Mouse (Mus musculus) brain, embryonic 14.5 days (tissue): Measurements from ENCODE around the gene Kcnj5.

Source experiments
- CTCF ChIP-seq: fragments of 200-500 bp; IDR thresholded peaks from 2 replicates; pipeline ENCODE4 v1.5.1; 2012; ENCODE audit warnings: inconsistent platforms, mild to moderate bottlenecking, moderate library complexity, borderline replicate concordance; ENCODE audit not compliant: insufficient read depth, insufficient read length; ENCODE audit errors: extremely low read depth
- POLR2A ChIP-seq: fragments of 200-500 bp; IDR thresholded peaks from 2 replicates; pipeline ENCODE4 v1.6.1; 2012; ENCODE audit warnings: mild to moderate bottlenecking, inconsistent platforms, borderline replicate concordance; ENCODE audit not compliant: poor library complexity, insufficient read depth, insufficient read length, severe bottlenecking; ENCODE audit errors: extremely low read depth

- TF ChIP-seq CTCF (no peak), POLR2A (no peak)
Observed at GRCm38 (mm10) chr9:32349344-32349743, 5.2 kb upstream of the Kcnj5 start.
